Mouse (Mus musculus) bone marrow, adult 2 months (tissue): ENCODE measurements around the gene Nav2.

Experiments
- CTCF ChIP-seq: fragments of 200-500 bp; IDR thresholded peaks from 2 replicates; pipeline ENCODE4 v1.5.1; 2011; ENCODE audit warnings: low read length, control low read depth; ENCODE audit not compliant: control insufficient read depth, insufficient read depth
- POLR2A ChIP-seq: fragments of 200-500 bp; IDR thresholded peaks from 2 replicates; pipeline ENCODE4 v1.6.1; 2011; ENCODE audit warnings: low read depth, mild to moderate bottlenecking, control low read depth, low read length, borderline replicate concordance; ENCODE audit not compliant: control insufficient read depth

DNA sequence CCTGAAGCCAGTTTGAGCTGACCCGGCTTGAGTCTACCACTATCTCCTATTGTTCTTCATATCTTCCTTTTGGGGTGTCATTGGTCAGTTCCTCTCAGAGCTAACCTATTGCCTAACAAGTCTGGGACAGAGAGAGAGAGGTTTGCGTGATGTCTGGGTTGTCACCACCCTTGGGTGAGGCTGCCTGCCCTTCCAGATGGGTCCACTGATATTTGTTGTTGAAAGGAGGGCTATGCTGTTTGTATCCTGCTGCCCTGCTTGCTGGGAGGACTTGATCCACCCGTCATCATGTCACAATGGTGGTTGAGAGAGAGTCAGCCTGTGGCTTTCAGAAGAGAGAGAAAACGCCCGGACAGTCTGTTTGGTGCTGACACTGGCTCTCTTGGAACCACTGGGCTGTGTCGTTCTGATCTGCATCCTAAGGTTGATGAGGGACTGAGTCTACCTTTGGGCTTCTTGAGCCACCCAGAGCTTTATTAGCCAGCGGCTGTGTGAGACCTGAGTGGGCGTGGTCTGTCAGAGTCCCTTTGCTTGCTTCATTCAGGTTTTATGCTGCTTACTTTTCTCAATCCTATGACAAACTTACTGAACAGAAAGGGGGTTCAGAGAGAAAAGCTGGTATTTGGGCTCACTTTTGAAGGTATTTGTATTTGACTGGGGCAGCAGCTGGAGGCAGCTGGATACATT is 441.9 kb downstream of the Nav2 start:
- TF ChIP-seq CTCF (no peak), POLR2A (no peak)
